Mouse (Mus musculus) heart, adult 2 months (tissue): ENCODE data around the gene Rgl1.

Experiments
- CTCF ChIP-seq: fragments of 200-600 bp; IDR thresholded peaks from 2 replicates; pipeline ENCODE4 v1.8.1; 2022; ENCODE audit warnings: antibody characterized with exemption, mild to moderate bottlenecking, moderate library complexity
- POLR2A ChIP-seq: fragments of 200-500 bp; IDR thresholded peaks from 2 replicates; pipeline ENCODE4 v1.6.1; 2011; ENCODE audit warnings: mild to moderate bottlenecking, low read depth, low read length, control low read depth; ENCODE audit not compliant: insufficient read depth

- TF ChIP-seq POLR2A (no peak), CTCF (no peak)
Observed at GRCm38 (mm10) chr1:152687099-152687730, 78.9 kb downstream of the Rgl1 start.
